Mouse (Mus musculus): ENCODE measurements at regions not wholly inside any gene's neighbourhood (a gene's known extent, or its start where the extent isn't known, plus 50 kb on each side); places are given as distances from the start of the nearest gene placed in this dataset.

GRCm38 (mm10) chr19:56232950-56233349 is 54.0 kb upstream of the Habp2 start:
- no peak for DNase-seq (ENCODE audit: extremely low spot score, low read depth, low spot score)

GRCm38 (mm10) chr19:56235040-56235439 is 51.9 kb upstream of the Habp2 start:
- DNase-seq (ENCODE audit: extremely low spot score, low read depth, low spot score), result no peak

Data from hindlimb bud, embryonic 11.5 days (tissue).